Mouse (Mus musculus): ENCODE data around the gene Bcat2.
"Not testable (repeated sequence)": the region's sequence is repeated elsewhere in the genome, so short reads cannot be mapped to it uniquely, and the experiment has no call there.

DNA sequence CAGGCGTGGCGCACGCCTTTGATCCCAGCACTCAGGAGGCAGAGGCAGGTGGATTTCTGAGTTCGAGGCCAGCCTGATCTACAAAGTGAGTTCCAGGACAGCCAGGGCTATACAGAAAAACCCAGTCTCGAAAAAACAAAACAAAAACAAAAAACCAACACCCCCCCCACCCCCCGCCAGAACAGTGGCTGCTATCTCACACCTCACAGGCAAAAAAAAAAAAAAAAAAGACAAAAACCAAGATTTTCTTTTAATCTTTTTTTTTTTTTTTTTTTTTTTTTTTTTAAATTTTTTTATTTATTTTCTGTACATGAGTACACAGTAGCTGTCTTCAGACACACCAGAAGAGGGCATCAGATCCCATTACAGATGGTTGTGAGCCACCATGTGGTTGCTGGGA lies 42.8 kb upstream of the Bcat2 start:
- not testable (repeated sequence) for TF ChIP-seq POLR2A (IDR thresholded peaks at IDR 0.05; ENCODE audit: low read depth, low read length); CTCF (IDR thresholded peaks at IDR 0.05; ENCODE audit: extremely low read depth, insufficient read length, insufficient replicate concordance, low read depth, low read length)

Data from small intestine, adult 2 months (tissue).